Mouse (Mus musculus) liver (tissue): ENCODE measurements at regions not wholly inside any gene's neighbourhood (a gene's known extent, or its start where the extent isn't known, plus 50 kb on each side); places are given as distances from the start of the nearest gene placed in this dataset.

Experiments
- DNase-seq: peaks from one replicate; pipeline ENCODE4 v3.0.0-alpha.2; 2020; ENCODE audit warnings: mixed read lengths

- DNase-seq, result no peak
These were observed 62.9 kb upstream of the Gm2310 start for GRCm38 (mm10) chr15:8582676-8583075.

GRCm38 (mm10) chr15:8581146-8581913, 61.6 kb upstream of the Gm2310 start:
- DNase-seq, result no peak

- DNase-seq, result no peak
These were observed 60.3 kb upstream of the Gm2310 start for GRCm38 (mm10) chr15:8580077-8580476.

GRCm38 (mm10) chr15:8577480-8577881, 57.7 kb upstream of the Gm2310 start:
- DNase-seq, result peak; percentile 28

- DNase-seq, result no peak
These were observed 57.2 kb upstream of the Gm2310 start for GRCm38 (mm10) chr15:8576975-8577374.

- no peak for DNase-seq
These were observed 49.9 kb upstream of the Gm2310 start for GRCm38 (mm10) chr15:8569617-8570016.
